Mouse (Mus musculus) kidney, postnatal 25 days (tissue): ENCODE results near the gene Cdkl3.
A peak's percentile ranks its signal among the peaks of the same experiment; 100 is the strongest.

Experiments
- DNase-seq, 2 experiments: peaks; one replicate each; pipeline ENCODE4 v3.0.0; 2021; ENCODE audit warnings: mixed read lengths in 2 of 2

Gene Cdkl3

GRCm38 (mm10) chr11:52127169-52127568 lies 123.1 kb downstream of the Cdkl3 start:
- DNase-seq: no peak

DNA sequence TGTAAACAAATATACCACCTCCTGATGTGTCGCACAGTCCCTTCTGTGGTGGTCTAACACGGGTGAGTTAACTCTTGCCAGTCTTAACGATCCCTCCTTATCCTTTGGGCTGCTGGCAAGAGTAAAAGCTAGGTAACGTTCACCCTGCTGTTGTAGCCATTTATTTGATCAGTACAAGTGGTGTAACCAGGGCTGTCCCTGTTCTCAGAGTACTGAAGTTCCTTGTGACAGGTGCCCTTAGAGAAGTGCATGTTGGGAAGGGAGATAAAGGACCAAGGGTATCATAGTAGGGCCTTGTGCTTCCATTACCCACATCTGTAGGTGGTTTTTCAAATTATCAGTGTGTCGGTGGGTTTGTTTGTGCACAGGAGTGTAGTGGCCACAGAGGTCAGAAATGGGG lies 123.7 kb downstream of the Cdkl3 start:
- DNase-seq: no peak

GRCm38 (mm10) chr11:52128316-52129061 lies 124.5 kb downstream of the Cdkl3 start:
- no peak for DNase-seq

DNA sequence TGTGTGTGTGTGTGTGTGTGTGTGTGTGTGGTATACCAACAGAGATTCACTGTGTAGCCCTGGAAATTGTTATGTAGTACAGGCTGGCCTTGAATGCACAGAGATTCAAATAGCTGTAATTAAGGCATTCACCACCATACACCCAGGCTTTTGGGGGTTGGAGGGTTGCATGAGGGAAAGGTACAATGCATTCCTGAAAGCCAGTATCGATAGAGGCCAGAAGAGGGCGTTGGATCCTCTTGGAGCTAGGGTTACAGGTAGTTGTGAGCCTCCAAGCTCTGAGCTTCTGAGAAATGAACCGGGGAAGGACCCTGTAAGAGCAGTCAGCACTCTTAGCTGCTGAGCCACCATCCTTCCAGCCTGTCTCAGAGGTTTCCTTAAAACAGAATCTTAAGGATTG lies 125.2 kb downstream of the Cdkl3 start:
- peak in 1 of 2 experiments; percentile 20 for DNase-seq

- DNase-seq: no peak
Observed at GRCm38 (mm10) chr11:52129621-52130450, 125.8 kb downstream of the Cdkl3 start.

GRCm38 (mm10) chr11:52130451-52131068 lies 126.5 kb downstream of the Cdkl3 start:
- no peak for DNase-seq
